Mouse (Mus musculus): ENCODE measurements around the gene Gad2. TPM values are rescaled to one million over a fixed set of nuclear protein-coding genes. Genes with fewer than 3 reads are reported as not detected.

The Gad2 gene
- total and polyA plus RNA-seq, 3 experiments = not detected

DNA sequence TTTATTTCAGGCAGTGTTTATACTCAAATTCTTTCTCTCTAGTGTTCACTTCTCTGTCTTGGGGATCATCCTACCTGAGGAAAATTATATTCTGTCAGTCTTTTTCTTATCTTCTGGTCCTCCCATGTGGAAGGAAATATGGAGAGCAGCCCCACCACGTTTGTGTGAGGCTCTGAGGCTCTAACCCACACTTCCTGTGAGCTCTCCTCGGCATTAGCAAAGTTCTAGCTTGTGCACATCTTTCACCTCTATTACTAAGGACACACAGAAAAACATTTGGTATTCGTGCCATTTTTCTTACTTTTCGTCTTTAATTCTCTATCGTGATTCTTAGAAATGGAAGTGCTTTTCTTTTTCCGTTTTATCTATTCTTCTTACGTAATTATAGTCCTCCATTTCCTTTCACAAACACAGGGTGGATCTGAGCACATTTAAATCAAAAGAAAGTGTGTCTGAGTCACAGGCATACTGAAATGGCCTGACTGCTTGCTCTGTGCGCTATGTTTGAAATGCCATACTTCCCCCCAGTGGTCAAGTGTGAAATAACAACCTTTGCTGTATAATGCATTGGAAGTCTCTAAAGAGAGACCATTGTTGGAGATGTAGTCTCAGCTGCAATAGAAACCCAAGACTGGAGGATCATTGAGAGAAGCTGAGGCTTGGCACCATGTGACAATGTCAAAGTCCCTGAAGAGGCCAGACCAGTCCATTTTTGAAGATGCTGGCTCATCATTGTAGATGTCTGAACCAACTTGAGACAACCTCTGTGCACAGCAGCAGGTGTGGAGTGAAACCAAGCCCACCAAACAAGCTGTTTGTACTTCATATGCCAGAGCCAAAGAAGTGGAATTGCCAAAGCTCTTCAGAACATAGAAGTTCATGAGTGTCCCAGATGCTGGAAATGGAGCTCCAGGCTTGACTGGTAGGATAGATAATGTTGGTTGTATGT lies 99.8 kb downstream of the Gad2 start:
- TF ChIP-seq POLR2A (IDR thresholded peaks at IDR 0.05; ENCODE audit: insufficient read depth, low read depth, low read length) (no peak), CTCF (IDR thresholded peaks at IDR 0.05) (peak; percentile 90)
- H3K4me3 ChIP-seq = no peak overlapping the region; the same call in 1 of the 2 replicates
- no peaks in the 10 kb centered on the region for H3K27me3 ChIP-seq (ENCODE audit: control insufficient read depth, insufficient read depth, low read length)
- no peaks in the 10 kb centered on the region for H3K4me1 ChIP-seq (ENCODE audit: control insufficient read depth, insufficient read depth, low read length)
- no peak overlapping the region for H3K9ac ChIP-seq (ENCODE audit: low read depth, low read length)
- H3K79me2 ChIP-seq (replicated peaks; ENCODE audit: control insufficient read depth, insufficient read depth, low read length) = no peaks in the 10 kb centered on the region
- intact Hi-C loops (cut with DNase I) = loop anchor here (1.0 to 5.0 kb wide), 3 partner anchors 87 to 779 kb away; no protein-coding TSS in a partner anchor
- no peaks in the 10 kb centered on the region for H3K36me3 ChIP-seq (ENCODE audit: control insufficient read depth, insufficient read depth, low read length)
- peak in 1 of 2 experiments; percentile 35 for DNase-seq
- 6% methylated on average over 8 of the region's 8 CpGs for WGBS
- H3K27ac ChIP-seq = no peak overlapping the region

DNA sequence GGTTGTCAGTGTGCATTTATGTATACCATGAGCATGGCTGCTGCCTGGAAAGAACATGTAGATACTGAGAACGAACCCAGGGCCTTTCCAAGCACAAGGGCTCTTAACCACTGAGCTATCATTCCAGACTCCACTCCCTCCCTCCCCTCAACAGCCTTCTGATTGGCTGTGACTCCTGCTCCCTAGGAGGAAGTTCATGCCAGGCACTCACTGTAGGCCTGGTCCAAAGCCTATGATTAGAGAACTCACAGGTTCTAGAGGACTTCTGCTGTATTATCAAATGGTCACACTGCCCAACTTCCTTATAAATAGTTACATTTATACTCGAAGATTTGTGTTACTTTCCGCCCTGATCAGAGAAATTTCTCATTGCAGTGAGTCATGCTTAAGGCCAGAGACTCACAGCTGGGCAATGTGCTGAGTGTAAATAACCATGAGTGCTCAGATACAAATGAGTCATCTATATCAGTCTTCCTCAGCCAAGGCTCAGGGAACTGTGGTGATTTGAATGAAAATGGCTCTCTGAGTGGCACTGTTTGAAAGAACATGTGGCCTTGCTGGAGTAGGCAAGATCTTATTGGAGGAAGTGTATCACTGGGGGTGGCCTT lies 102.0 kb downstream of the Gad2 start:
- TF ChIP-seq CTCF (IDR thresholded peaks at IDR 0.05) = no peak
- no peak for TF ChIP-seq EP300 (IDR thresholded peaks at IDR 0.05; ENCODE audit: insufficient read depth, low read depth, low read length)
- no peak for TF ChIP-seq POLR2A (IDR thresholded peaks at IDR 0.05; ENCODE audit: insufficient read depth, low read depth, low read length)
- Histone ChIP-seq H3K4me1 (ENCODE audit: control insufficient read depth, insufficient read depth, low read length) (no peaks in the 10 kb centered on the region), H3K79me2 (replicated peaks; ENCODE audit: control insufficient read depth, insufficient read depth, low read length) (no peaks in the 10 kb centered on the region), H3K27ac (no peak overlapping the region), H3K9ac (ENCODE audit: low read depth, low read length) (no peak overlapping the region), H3K27me3 (ENCODE audit: control insufficient read depth, insufficient read depth, low read length) (no peaks in the 10 kb centered on the region), H3K36me3 (ENCODE audit: control insufficient read depth, insufficient read depth, low read length) (no peaks in the 10 kb centered on the region), H3K4me3 (no peak overlapping the region)
- WGBS = 50% methylated on average over 3 of the region's 3 CpGs
- DNase-seq = no peak
- intact Hi-C loops (cut with DNase I) = loop anchor here (2.0 to 5.0 kb wide), 2 partner anchors 89 to 782 kb away; no protein-coding TSS in a partner anchor

DNA sequence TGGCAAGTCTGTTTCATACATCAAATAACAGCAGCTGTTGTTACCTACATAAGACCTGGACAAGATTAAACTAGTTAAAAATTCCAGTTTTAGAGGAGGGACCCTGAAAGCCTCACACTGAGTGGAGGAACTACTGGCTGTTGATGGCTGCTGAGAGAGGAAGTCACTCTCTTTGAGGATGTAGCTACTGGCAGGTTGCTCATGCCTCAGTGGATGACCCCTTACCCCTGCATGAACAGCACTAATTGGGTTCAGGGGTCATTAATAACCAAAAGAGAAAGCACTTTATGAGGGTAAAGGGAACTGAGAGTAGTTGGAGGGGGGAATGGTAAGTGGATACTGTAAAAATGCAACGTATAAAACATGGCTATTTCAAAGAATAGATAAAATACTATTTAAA lies 105.1 kb downstream of the Gad2 start:
- H3K9ac ChIP-seq (ENCODE audit: low read depth, low read length) = no peak overlapping the region
- DNase-seq = no peak
- H3K4me3 ChIP-seq = no peak overlapping the region
- 62% methylated on average over 1 of the region's 1 CpGs for WGBS
- no peaks in the 10 kb centered on the region for H3K27me3 ChIP-seq (ENCODE audit: control insufficient read depth, insufficient read depth, low read length)
- H3K4me1 ChIP-seq (ENCODE audit: control insufficient read depth, insufficient read depth, low read length) = no peaks in the 10 kb centered on the region
- H3K79me2 ChIP-seq (replicated peaks; ENCODE audit: control insufficient read depth, insufficient read depth, low read length) = no peaks in the 10 kb centered on the region
- no peaks in the 10 kb centered on the region for H3K36me3 ChIP-seq (ENCODE audit: control insufficient read depth, insufficient read depth, low read length)
- intact Hi-C loops (cut with DNase I) = no loop called here
- H3K27ac ChIP-seq = no peak overlapping the region
- TF ChIP-seq CTCF (IDR thresholded peaks at IDR 0.05) = no peak
- TF ChIP-seq POLR2A (IDR thresholded peaks at IDR 0.05; ENCODE audit: insufficient read depth, low read depth, low read length) = no peak
- TF ChIP-seq EP300 (IDR thresholded peaks at IDR 0.05; ENCODE audit: insufficient read depth, low read depth, low read length) = no peak

DNA sequence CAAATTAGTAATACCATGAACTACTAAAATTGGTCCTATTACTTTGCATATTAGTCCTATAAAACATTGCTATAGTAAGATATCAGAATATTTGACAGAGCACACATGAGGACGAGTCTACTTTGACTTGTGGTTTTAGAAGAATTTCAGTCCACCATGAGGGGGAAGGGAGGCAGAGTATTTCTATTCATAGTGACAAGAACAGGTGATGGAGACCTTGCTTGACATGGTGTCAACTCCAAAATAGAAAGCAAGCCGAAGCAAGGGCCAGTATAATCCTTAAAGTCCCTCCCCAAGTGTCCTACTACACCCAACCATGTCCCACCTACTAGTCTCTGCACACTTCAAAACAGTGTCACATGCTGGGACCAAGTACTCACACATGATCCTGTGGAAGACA lies 114.1 kb downstream of the Gad2 start:
- intact Hi-C loops (cut with DNase I) = no loop called here
- WGBS = 47% methylated on average over 2 of the region's 2 CpGs

DNA sequence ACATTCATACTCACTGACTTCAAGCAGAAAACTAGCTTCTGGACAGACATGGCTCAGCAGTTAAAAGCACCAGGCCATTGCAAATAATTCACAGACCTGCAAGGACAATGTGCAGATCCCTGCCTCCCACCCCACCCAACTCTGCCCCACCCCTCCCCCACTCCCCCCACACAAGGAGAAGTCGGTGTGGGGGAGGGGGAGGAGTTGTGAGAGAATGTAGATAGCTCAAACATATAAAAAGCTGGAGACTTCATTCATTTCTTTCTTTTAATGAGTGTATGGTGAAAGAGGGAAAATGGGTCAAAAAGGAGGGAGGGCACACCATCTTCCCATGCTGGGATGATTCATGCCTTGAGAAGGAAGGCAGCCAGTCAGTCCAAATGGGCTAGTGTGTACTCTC lies 117.4 kb downstream of the Gad2 start:
- H3K4me3 ChIP-seq = no peak overlapping the region
- no peaks in the 10 kb centered on the region for H3K4me1 ChIP-seq (ENCODE audit: control insufficient read depth, insufficient read depth, low read length)
- H3K79me2 ChIP-seq (replicated peaks; ENCODE audit: control insufficient read depth, insufficient read depth, low read length) = no peaks in the 10 kb centered on the region
- H3K27ac ChIP-seq = no peak overlapping the region
- H3K36me3 ChIP-seq (ENCODE audit: control insufficient read depth, insufficient read depth, low read length) = no peaks in the 10 kb centered on the region
- H3K9ac ChIP-seq (ENCODE audit: low read depth, low read length) = no peak overlapping the region
- H3K27me3 ChIP-seq (ENCODE audit: control insufficient read depth, insufficient read depth, low read length) = no peaks in the 10 kb centered on the region
- 51% methylated on average over 1 of the region's 1 CpGs for WGBS
- intact Hi-C loops (cut with DNase I) = no loop called here
- DNase-seq = no peak
- TF ChIP-seq POLR2A (IDR thresholded peaks at IDR 0.05; ENCODE audit: insufficient read depth, low read depth, low read length) (no peak), CTCF (IDR thresholded peaks at IDR 0.05) (no peak), EP300 (IDR thresholded peaks at IDR 0.05; ENCODE audit: insufficient read depth, low read depth, low read length) (no peak)

More for the DNA sequence above, 114.1 kb downstream of the Gad2 start:
- no peaks in the 10 kb centered on the region for H3K79me2 ChIP-seq (replicated peaks; ENCODE audit: control insufficient read depth, insufficient read depth, low read length)
- no peak overlapping the region for H3K27ac ChIP-seq
- no peaks in the 10 kb centered on the region for H3K27me3 ChIP-seq (ENCODE audit: control insufficient read depth, insufficient read depth, low read length)
- no peak overlapping the region for H3K4me3 ChIP-seq
- H3K9ac ChIP-seq (ENCODE audit: low read depth, low read length) = no peak overlapping the region
- H3K4me1 ChIP-seq (ENCODE audit: control insufficient read depth, insufficient read depth, low read length) = no peaks in the 10 kb centered on the region
- no peaks in the 10 kb centered on the region for H3K36me3 ChIP-seq (ENCODE audit: control insufficient read depth, insufficient read depth, low read length)
- no peak for DNase-seq
- TF ChIP-seq POLR2A (IDR thresholded peaks at IDR 0.05; ENCODE audit: insufficient read depth, low read depth, low read length) (no peak), CTCF (IDR thresholded peaks at IDR 0.05) (no peak), EP300 (IDR thresholded peaks at IDR 0.05; ENCODE audit: insufficient read depth, low read depth, low read length) (no peak)

DNA sequence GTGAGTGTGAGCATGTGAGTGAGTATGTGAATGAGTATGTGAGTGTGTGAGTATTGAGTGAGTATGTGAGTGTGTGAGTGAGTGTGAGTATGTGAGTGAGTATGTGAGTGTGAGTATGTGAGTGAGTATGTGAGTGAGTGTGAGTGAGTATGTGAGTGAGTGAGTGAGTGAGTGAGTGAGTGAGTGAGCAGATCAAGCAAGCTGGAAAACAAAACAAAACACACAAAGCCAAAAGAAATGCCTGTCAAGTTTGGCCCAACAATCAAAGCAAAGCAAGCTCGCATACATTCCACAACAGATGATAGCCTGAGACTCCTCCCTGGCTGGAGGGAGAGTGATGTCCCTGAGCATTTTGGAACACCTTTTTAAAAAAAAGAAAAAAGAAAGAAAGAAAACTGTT lies 118.4 kb downstream of the Gad2 start:
- DNase-seq = no peak
- TF ChIP-seq POLR2A (IDR thresholded peaks at IDR 0.05; ENCODE audit: insufficient read depth, low read depth, low read length) = no peak
- TF ChIP-seq EP300 (IDR thresholded peaks at IDR 0.05; ENCODE audit: insufficient read depth, low read depth, low read length) = no peak
- TF ChIP-seq CTCF (IDR thresholded peaks at IDR 0.05) = no peak
- no peak overlapping the region for H3K9ac ChIP-seq (ENCODE audit: low read depth, low read length)
- no peaks in the 10 kb centered on the region for H3K36me3 ChIP-seq (ENCODE audit: control insufficient read depth, insufficient read depth, low read length)
- H3K4me1 ChIP-seq (ENCODE audit: control insufficient read depth, insufficient read depth, low read length) = no peaks in the 10 kb centered on the region
- no peaks in the 10 kb centered on the region for H3K27me3 ChIP-seq (ENCODE audit: control insufficient read depth, insufficient read depth, low read length)
- 73% methylated on average over 1 of the region's 1 CpGs for WGBS
- H3K4me3 ChIP-seq = no peak overlapping the region
- H3K27ac ChIP-seq = no peak overlapping the region
- no peaks in the 10 kb centered on the region for H3K79me2 ChIP-seq (replicated peaks; ENCODE audit: control insufficient read depth, insufficient read depth, low read length)
- intact Hi-C loops (cut with DNase I) = loop anchor here (5.0 kb wide), 1 partner anchor 122 kb away; no protein-coding TSS in a partner anchor
